Mouse (Mus musculus) intestine, embryonic 16.5 days (tissue): ENCODE data around the gene Smarcd1. TPM values are rescaled to one million over a fixed set of nuclear protein-coding genes. Genes with fewer than 3 reads are reported as not detected.
A peak's percentile ranks its signal among the peaks of the same experiment; 100 is the strongest.

Experiments used
- ATAC-seq: fragments of 200-750 bp; cut with Nextera tagmentation; 2 replicates; pipeline ENCODE4 v1.8.0; 2017; ENCODE audit warnings: moderate TSS enrichment, moderate library complexity
- H3K27ac ChIP-seq: fragments of 300-500 bp; sonication (generic); 2 replicates; pipeline ENCODE4 v1.5.1; 2014; ENCODE audit warnings: mild to moderate bottlenecking, low read length
- H3K27me3 ChIP-seq: fragments of 300-500 bp; sonication (generic); replicated peaks from 2 replicates; pipeline ENCODE4 v1.6.1; 2014; ENCODE audit warnings: low read length, control low read depth, mixed read lengths; ENCODE audit not compliant: control insufficient read depth, insufficient read depth
- H3K36me3 ChIP-seq: fragments of 300-500 bp; sonication (generic); 2 replicates; pipeline ENCODE4 v1.6.1; 2014; ENCODE audit warnings: low read length, control low read depth; ENCODE audit not compliant: control insufficient read depth, insufficient read depth
- H3K4me1 ChIP-seq: fragments of 300-500 bp; sonication (generic); 2 replicates; pipeline ENCODE4 v1.6.1; 2014; ENCODE audit warnings: low read length, control low read depth, mixed read lengths; ENCODE audit not compliant: control insufficient read depth, insufficient read depth
- H3K4me2 ChIP-seq: fragments of 300-500 bp; sonication (generic); 2 replicates; pipeline ENCODE4 v1.6.1; 2014; ENCODE audit warnings: low read depth, low read length, control low read depth
- H3K4me3 ChIP-seq: fragments of 300-500 bp; sonication (generic); 2 replicates; pipeline ENCODE4 v1.5.1; 2014; ENCODE audit warnings: mild to moderate bottlenecking, low read length
- H3K9ac ChIP-seq: fragments of 300-500 bp; sonication (generic); 2 replicates; pipeline ENCODE4 v1.6.1; 2014; ENCODE audit warnings: low read depth, low read length
- H3K9me3 ChIP-seq: fragments of 300-500 bp; sonication (generic); 2 replicates; pipeline ENCODE4 v1.6.1; 2016; ENCODE audit warnings: low read length, control low read depth; ENCODE audit not compliant: control insufficient read depth
- WGBS: fragments of 180-500 bp; shearing (Covaris S2); extraction: QIAGEN DNeasy Blood & Tissue Kit; methylation state at CpG from one replicate; pipeline ENCODE4 v1.1.7; 2014; 5-methylcytosine and 5-hydroxymethylcytosine counted together
- polyA plus RNA-seq: library from polyadenylated mRNA; unstranded; fragments of >200 nt; fragmentation: Nextera tagmentation; extraction: Ambion mirVana; gene quantifications from 2 replicates; pipeline ENCODE4 v1.2.1, GENCODE M21; 2015

Gene Smarcd1
- polyA plus RNA-seq, 1 experiment from 2014 or later: 19.3 TPM

GRCm38 (mm10) chr15:99710221-99711190, 8.6 kb downstream of the Smarcd1 start:
- Histone ChIP-seq H3K9me3 (no peaks in the 10 kb centered on the region), H3K4me3 (no peak overlapping the region), H3K9ac (no peak overlapping the region), H3K4me2 (no peak overlapping the region), H3K4me1 (peaks cover 7% of the 10 kb centered on the region; the same call in 1 of the 2 replicates), H3K27ac (no peak overlapping the region), H3K36me3 (peaks cover 34% of the 10 kb centered on the region), H3K27me3 (no peaks in the 10 kb centered on the region)
- no peak for ATAC-seq
- WGBS: 89% methylated on average over 10 of the region's 10 CpGs

- Histone ChIP-seq H3K36me3 (peaks cover 34% of the 10 kb centered on the region), H3K4me1 (peaks cover 16% of the 10 kb centered on the region), H3K4me3 (no peak overlapping the region), H3K4me2 (no peak overlapping the region), H3K9ac (no peak overlapping the region), H3K27me3 (no peaks in the 10 kb centered on the region), H3K9me3 (no peaks in the 10 kb centered on the region), H3K27ac (no peak overlapping the region)
- WGBS: 53% methylated on average over 3 of the region's 3 CpGs
- ATAC-seq: no peak
Measured at GRCm38 (mm10) chr15:99711491-99711890, 9.6 kb downstream of the Smarcd1 start.

- ATAC-seq: 0 out of 2 replicates have a peak, but pooled peaks have one; percentile 5
- H3K4me1 ChIP-seq: peaks cover 21% of the 10 kb centered on the region
Measured at GRCm38 (mm10) chr15:99712666-99713559, 11.0 kb downstream of the Smarcd1 start.

GRCm38 (mm10) chr15:99713569-99713968, 11.6 kb downstream of the Smarcd1 start:
- 85% methylated on average over 3 of the region's 3 CpGs for WGBS
- no peak overlapping the region for H3K4me2 ChIP-seq
- H3K36me3 ChIP-seq: peaks cover 20% of the 10 kb centered on the region
- no peaks in the 10 kb centered on the region for H3K9me3 ChIP-seq
- no peak overlapping the region for H3K27ac ChIP-seq
- no peak overlapping the region for H3K9ac ChIP-seq
- no peak overlapping the region for H3K4me3 ChIP-seq
- H3K4me1 ChIP-seq: peaks cover 25% of the 10 kb centered on the region
- ATAC-seq: no peak
- no peaks in the 10 kb centered on the region for H3K27me3 ChIP-seq

More at GRCm38 (mm10) chr15:99712666-99713559, 11.0 kb downstream of the Smarcd1 start:
- WGBS: 72% methylated on average over 13 of the region's 13 CpGs
- Histone ChIP-seq H3K36me3 (peaks cover 25% of the 10 kb centered on the region), H3K27me3 (no peaks in the 10 kb centered on the region), H3K9ac (peak overlapping the region; percentile 25; the same call in 1 of the 2 replicates), H3K4me3 (no peak overlapping the region), H3K9me3 (no peaks in the 10 kb centered on the region), H3K4me2 (no peak overlapping the region), H3K27ac (no peak overlapping the region; the same call in 1 of the 2 replicates)

- H3K36me3 ChIP-seq: peaks cover 20% of the 10 kb centered on the region
- WGBS: 73% methylated on average over 4 of the region's 4 CpGs
- no peak overlapping the region for H3K4me3 ChIP-seq
- H3K4me2 ChIP-seq: no peak overlapping the region
- no peaks in the 10 kb centered on the region for H3K27me3 ChIP-seq
- peaks cover 25% of the 10 kb centered on the region for H3K4me1 ChIP-seq
- no peak overlapping the region for H3K27ac ChIP-seq
- no peaks in the 10 kb centered on the region for H3K9me3 ChIP-seq
- H3K9ac ChIP-seq: no peak overlapping the region
- ATAC-seq: no peak
Measured at GRCm38 (mm10) chr15:99714206-99714605, 12.3 kb downstream of the Smarcd1 start.

GRCm38 (mm10) chr15:99714858-99715257, 12.9 kb downstream of the Smarcd1 start:
- 50% methylated on average over 7 of the region's 7 CpGs for WGBS
- H3K9me3 ChIP-seq: no peaks in the 10 kb centered on the region
- H3K4me3 ChIP-seq: no peak overlapping the region
- peaks cover 18% of the 10 kb centered on the region for H3K36me3 ChIP-seq
- no peak overlapping the region for H3K9ac ChIP-seq
- H3K4me1 ChIP-seq: peaks cover 28% of the 10 kb centered on the region
- no peak overlapping the region for H3K4me2 ChIP-seq
- no peak overlapping the region for H3K27ac ChIP-seq
- H3K27me3 ChIP-seq: no peaks in the 10 kb centered on the region
- 0 out of 2 replicates have a peak, but pooled peaks have one; percentile 18 for ATAC-seq

GRCm38 (mm10) chr15:99715361-99715865, 13.5 kb downstream of the Smarcd1 start:
- H3K27me3 ChIP-seq: no peaks in the 10 kb centered on the region
- no peaks in the 10 kb centered on the region for H3K9me3 ChIP-seq
- H3K9ac ChIP-seq: no peak overlapping the region
- no peak overlapping the region for H3K4me2 ChIP-seq
- WGBS: 74% methylated on average over 13 of the region's 13 CpGs
- H3K4me1 ChIP-seq: peaks cover 30% of the 10 kb centered on the region
- no peak overlapping the region for H3K27ac ChIP-seq
- ATAC-seq: no peak
- no peak overlapping the region for H3K4me3 ChIP-seq
- H3K36me3 ChIP-seq: peaks cover 20% of the 10 kb centered on the region

- 65% methylated on average over 11 of the region's 11 CpGs for WGBS
Measured at GRCm38 (mm10) chr15:99715982-99716746, 14.2 kb downstream of the Smarcd1 start.

More at GRCm38 (mm10) chr15:99715982-99716746, 14.2 kb downstream of the Smarcd1 start:
- Histone ChIP-seq H3K4me3 (no peak overlapping the region), H3K27me3 (no peaks in the 10 kb centered on the region), H3K9me3 (no peaks in the 10 kb centered on the region), H3K9ac (0 out of 2 replicates have a peak overlapping the region, but pooled peaks have one; percentile 20), H3K27ac (no peak overlapping the region), H3K36me3 (peaks cover 18% of the 10 kb centered on the region), H3K4me2 (no peak overlapping the region), H3K4me1 (peaks cover 30% of the 10 kb centered on the region)
- 0 out of 2 replicates have a peak, but pooled peaks have one; percentile 7 for ATAC-seq
